Mouse (Mus musculus) Muller cell, postnatal 12 days (primary cell): ENCODE data around the gene Grtp1.
A peak's percentile ranks its signal among the peaks of the same experiment; 100 is the strongest.

ENCODE experiments used
- DNase-seq: peaks from one replicate; pipeline ENCODE4 v3.0.0-alpha.2; 2015; ENCODE audit errors: inconsistent ontology term

Gene Grtp1

GRCm38 (mm10) chr8:13174305-13174704 lies 26.1 kb downstream of the Grtp1 start:
- DNase-seq: no peak

- DNase-seq: no peak
Measured at GRCm38 (mm10) chr8:13170510-13170909, 29.9 kb downstream of the Grtp1 start.

GRCm38 (mm10) chr8:13164361-13164760 lies 36.1 kb downstream of the Grtp1 start:
- DNase-seq: no peak

GRCm38 (mm10) chr8:13163563-13163962 lies 36.9 kb downstream of the Grtp1 start:
- DNase-seq: no peak

- DNase-seq: no peak
Measured at GRCm38 (mm10) chr8:13162098-13162497, 38.3 kb downstream of the Grtp1 start.

GRCm38 (mm10) chr8:13160691-13161090 lies 39.7 kb downstream of the Grtp1 start:
- no peak for DNase-seq

GRCm38 (mm10) chr8:13159377-13159881 lies 41.0 kb downstream of the Grtp1 start:
- no peak for DNase-seq

GRCm38 (mm10) chr8:13158718-13159376 lies 41.6 kb downstream of the Grtp1 start, which contains the start of gene Lamp1:
Lamp1 (plus strand) TSS chr8:13159161.
- peak; percentile 98 for DNase-seq

- no peak for DNase-seq
Measured at GRCm38 (mm10) chr8:13156327-13157097, 43.9 kb downstream of the Grtp1 start.

- DNase-seq: no peak
Measured at GRCm38 (mm10) chr8:13155358-13155757, 45.1 kb downstream of the Grtp1 start.

GRCm38 (mm10) chr8:13154099-13154498 lies 46.3 kb downstream of the Grtp1 start:
- DNase-seq: no peak

- DNase-seq: no peak
Measured at GRCm38 (mm10) chr8:13150929-13151328, 49.5 kb downstream of the Grtp1 start.

- no peak for DNase-seq
Measured at GRCm38 (mm10) chr8:13149866-13150265, 50.6 kb downstream of the Grtp1 start.

GRCm38 (mm10) chr8:13149287-13149686 lies 51.1 kb downstream of the Grtp1 start:
- DNase-seq: no peak

- DNase-seq: no peak
Measured at GRCm38 (mm10) chr8:13148476-13148875, 51.9 kb downstream of the Grtp1 start.

GRCm38 (mm10) chr8:13141681-13142080 lies 58.7 kb downstream of the Grtp1 start:
- no peak for DNase-seq

- DNase-seq: no peak
Measured at GRCm38 (mm10) chr8:13139641-13140182, 60.7 kb downstream of the Grtp1 start.

- peak; percentile 11 for DNase-seq
Measured at GRCm38 (mm10) chr8:13132220-13132619, 68.2 kb downstream of the Grtp1 start.

GRCm38 (mm10) chr8:13124897-13125296 lies 75.5 kb downstream of the Grtp1 start:
- DNase-seq: no peak

GRCm38 (mm10) chr8:13122887-13123421 lies 77.5 kb downstream of the Grtp1 start:
- DNase-seq: no peak
